Mouse (Mus musculus) heart, embryonic 15.5 days (tissue): Measurements from ENCODE around the gene Tnf. TPM values are rescaled to one million over a fixed set of nuclear protein-coding genes. Genes with fewer than 3 reads are reported as not detected.
"Not testable (repeated sequence)": the region's sequence is repeated elsewhere in the genome, so short reads cannot be mapped to it uniquely, and the experiment has no call there.

Source experiments
- ATAC-seq: fragments of 200-750 bp; cut with Nextera tagmentation; replicated peaks from 2 replicates; pipeline ENCODE4 v1.8.0; 2017; ENCODE audit warnings: low read depth, moderate TSS enrichment; ENCODE audit not compliant: insufficient number of reproducible peaks, insufficient read depth, low FRiP score
- H3K27ac ChIP-seq: fragments of 300-500 bp; sonication (generic); 2 replicates; pipeline ENCODE4 v1.5.1; 2015; ENCODE audit warnings: mild to moderate bottlenecking, inconsistent platforms
- H3K27me3 ChIP-seq: fragments of 300-500 bp; sonication (generic); 2 replicates; pipeline ENCODE4 v1.6.1; 2015; ENCODE audit warnings: inconsistent platforms
- H3K36me3 ChIP-seq: fragments of 300-500 bp; sonication (generic); 2 replicates; pipeline ENCODE4 v1.6.1; 2015; ENCODE audit warnings: mild to moderate bottlenecking, inconsistent platforms
- H3K4me1 ChIP-seq: fragments of 300-500 bp; sonication (generic); replicated peaks from 2 replicates; pipeline ENCODE4 v1.6.1; 2015; ENCODE audit warnings: inconsistent platforms
- H3K4me2 ChIP-seq: fragments of 300-500 bp; sonication (generic); 2 replicates; pipeline ENCODE4 v1.6.1; 2015; ENCODE audit warnings: inconsistent platforms, mild to moderate bottlenecking, moderate library complexity
- H3K4me3 ChIP-seq: fragments of 300-500 bp; sonication (generic); 2 replicates; pipeline ENCODE4 v1.5.1; 2015; ENCODE audit warnings: mild to moderate bottlenecking, inconsistent platforms
- H3K9ac ChIP-seq: fragments of 300-500 bp; sonication (generic); 2 replicates; pipeline ENCODE4 v1.6.1; 2015; ENCODE audit warnings: mild to moderate bottlenecking, inconsistent platforms
- H3K9me3 ChIP-seq: fragments of 300-500 bp; sonication (generic); replicated peaks from 2 replicates; pipeline ENCODE4 v1.6.1; 2016; ENCODE audit warnings: inconsistent platforms
- WGBS: fragments of 180-500 bp; shearing (Covaris S2); methylation state at CpG from one replicate; pipeline ENCODE4 v1.1.7; 2015; ENCODE audit warnings: mixed read lengths; 5-methylcytosine and 5-hydroxymethylcytosine counted together
- polyA plus RNA-seq: library from polyadenylated mRNA; unstranded; fragments of >200 nt; fragmentation: Nextera tagmentation; extraction: Ambion mirVana; gene quantifications from 2 replicates; pipeline ENCODE4 v1.2.1, GENCODE M21; 2015

The Tnf gene
- polyA plus RNA-seq, 1 experiment from 2014 or later, result not detected

- Histone ChIP-seq H3K4me1 (peaks cover 46% of the 10 kb centered on the region), H3K9me3 (no peaks in the 10 kb centered on the region), H3K27ac (peak within 1 kb of the TSS; percentile 98), H3K9ac (peak within 1 kb of the TSS; percentile 93), H3K4me2 (peak within 1 kb of the TSS; percentile 79), H3K4me3 (peak within 1 kb of the TSS; percentile 81), H3K27me3 (no peaks in the 10 kb centered on the region), H3K36me3 (peaks cover 33% of the 10 kb centered on the region)
- WGBS, result under 1% methylated on average over 68 of the region's 69 CpGs
- ATAC-seq, result peak; percentile 89
These were observed 39.7 kb upstream of the Tnf start, which contains the start of gene Ddx39b for GRCm38 (mm10) chr17:35241305-35242014. Gene Ddx39b (plus strand): TSS chr17:35241746.

GRCm38 (mm10) chr17:35240384-35241304 is 38.8 kb upstream of the Tnf start:
- Histone ChIP-seq H3K27ac (peak overlapping the region; percentile 98), H3K36me3 (peaks cover 25% of the 10 kb centered on the region), H3K4me3 (peak overlapping the region; percentile 81), H3K9me3 (no peaks in the 10 kb centered on the region), H3K4me1 (peaks cover 38% of the 10 kb centered on the region), H3K9ac (peak overlapping the region; percentile 93), H3K4me2 (peak overlapping the region; percentile 79), H3K27me3 (no peaks in the 10 kb centered on the region)
- 31% methylated on average over 12 of the region's 12 CpGs for WGBS
- ATAC-seq, result no peak

- Histone ChIP-seq H3K9ac (no peak overlapping the region), H3K27ac (peak overlapping the region; percentile 98; the same call in 1 of the 2 replicates)
- ATAC-seq, result no peak
These were observed 37.9 kb upstream of the Tnf start for GRCm38 (mm10) chr17:35239700-35240099.

GRCm38 (mm10) chr17:35237504-35237903 is 35.7 kb upstream of the Tnf start:
- Histone ChIP-seq H3K36me3 (peaks cover 2% of the 10 kb centered on the region; the same call in 1 of the 2 replicates), H3K27ac (no peak overlapping the region), H3K27me3 (no peaks in the 10 kb centered on the region), H3K4me1 (peaks cover 34% of the 10 kb centered on the region), H3K4me3 (no peak overlapping the region), H3K9me3 (no peaks in the 10 kb centered on the region), H3K4me2 (no peak overlapping the region), H3K9ac (no peak overlapping the region)
- no peak for ATAC-seq
- 81% methylated on average over 12 of the region's 12 CpGs for WGBS

More at GRCm38 (mm10) chr17:35239700-35240099, 37.9 kb upstream of the Tnf start:
- H3K4me3 ChIP-seq, result no peak overlapping the region
- no peaks in the 10 kb centered on the region for H3K9me3 ChIP-seq
- H3K36me3 ChIP-seq, result peaks cover 15% of the 10 kb centered on the region
- 77% methylated on average over 5 of the region's 5 CpGs for WGBS
- H3K4me1 ChIP-seq, result peaks cover 31% of the 10 kb centered on the region
- H3K27me3 ChIP-seq, result no peaks in the 10 kb centered on the region
- H3K4me2 ChIP-seq, result no peak overlapping the region

- Histone ChIP-seq H3K27me3 (no peaks in the 10 kb centered on the region), H3K4me2 (no peak overlapping the region), H3K27ac (no peak overlapping the region), H3K4me3 (no peak overlapping the region), H3K9ac (no peak overlapping the region), H3K4me1 (peaks cover 39% of the 10 kb centered on the region), H3K9me3 (no peaks in the 10 kb centered on the region), H3K36me3 (peaks cover 2% of the 10 kb centered on the region; the same call in 1 of the 2 replicates)
- 71% methylated on average over 9 of the region's 9 CpGs for WGBS
- ATAC-seq, result no peak
These were observed 35.2 kb upstream of the Tnf start for GRCm38 (mm10) chr17:35236996-35237395.

- Histone ChIP-seq H3K27ac (peak overlapping the region; percentile 96), H3K4me3 (peak overlapping the region; percentile 63), H3K4me2 (peak overlapping the region; percentile 90), H3K9me3 (no peaks in the 10 kb centered on the region), H3K27me3 (no peaks in the 10 kb centered on the region), H3K36me3 (peaks cover 2% of the 10 kb centered on the region; the same call in 1 of the 2 replicates), H3K9ac (peak overlapping the region; percentile 75), H3K4me1 (peaks cover 43% of the 10 kb centered on the region)
- under 1% methylated on average over 18 of the region's 18 CpGs for WGBS
- peak; percentile 59 for ATAC-seq
These were observed 34.6 kb upstream of the Tnf start for GRCm38 (mm10) chr17:35236390-35236746.

- H3K27me3 ChIP-seq, result no peaks in the 10 kb centered on the region
- ATAC-seq, result peak; percentile 85
- H3K9me3 ChIP-seq, result no peaks in the 10 kb centered on the region
- peaks cover 39% of the 10 kb centered on the region for H3K4me1 ChIP-seq
- H3K4me3 ChIP-seq, result peak within 1 kb of the TSS; percentile 63
- WGBS, result under 1% methylated on average over 35 of the region's 35 CpGs
- H3K9ac ChIP-seq, result peak within 1 kb of the TSS; percentile 75
- peak within 1 kb of the TSS; percentile 96 for H3K27ac ChIP-seq
- peaks cover 8% of the 10 kb centered on the region; the same call in 1 of the 2 replicates for H3K36me3 ChIP-seq
- H3K4me2 ChIP-seq, result peak within 1 kb of the TSS; percentile 90
These were observed 34.0 kb upstream of the Tnf start, which contains the start of gene Nfkbil1 for GRCm38 (mm10) chr17:35235614-35236389. Gene Nfkbil1 (minus strand): TSS chr17:35235792.

GRCm38 (mm10) chr17:35234903-35235302 is 33.1 kb upstream of the Tnf start:
- Histone ChIP-seq H3K9me3 (no peaks in the 10 kb centered on the region), H3K9ac (peak overlapping the region; percentile 75), H3K27ac (peak overlapping the region; percentile 96), H3K4me3 (peak overlapping the region; percentile 63), H3K4me1 (peaks cover 34% of the 10 kb centered on the region), H3K4me2 (peak overlapping the region; percentile 90), H3K36me3 (peaks cover 11% of the 10 kb centered on the region; the same call in 1 of the 2 replicates), H3K27me3 (no peaks in the 10 kb centered on the region)
- no peak for ATAC-seq
- WGBS, result 2% methylated on average over 31 of the region's 31 CpGs

GRCm38 (mm10) chr17:35234090-35234489 is 32.3 kb upstream of the Tnf start:
- Histone ChIP-seq H3K4me2 (peak overlapping the region; percentile 90), H3K36me3 (peaks cover 19% of the 10 kb centered on the region), H3K4me3 (peak overlapping the region; percentile 63), H3K27ac (peak overlapping the region; percentile 96), H3K4me1 (peaks cover 34% of the 10 kb centered on the region)
- 80% methylated on average over 7 of the region's 7 CpGs for WGBS
- not testable (repeated sequence) for H3K9me3 ChIP-seq, H3K9ac ChIP-seq, ATAC-seq, H3K27me3 ChIP-seq

GRCm38 (mm10) chr17:35233114-35233980 is 31.5 kb upstream of the Tnf start, which contains the start of gene Atp6v1g2:
Gene Atp6v1g2 (plus strand): TSS chr17:35233660.
- no peaks in the 10 kb centered on the region for H3K9me3 ChIP-seq
- ATAC-seq, result no peak
- WGBS, result 48% methylated on average over 18 of the region's 18 CpGs
- peak within 1 kb of the TSS; percentile 96 for H3K27ac ChIP-seq
- peak within 1 kb of the TSS; percentile 90 for H3K4me2 ChIP-seq
- peaks cover 24% of the 10 kb centered on the region for H3K36me3 ChIP-seq
- H3K4me3 ChIP-seq, result peak within 1 kb of the TSS; percentile 63
- H3K27me3 ChIP-seq, result no peaks in the 10 kb centered on the region
- H3K9ac ChIP-seq, result no peak within 1 kb of the TSS; the same call in 1 of the 2 replicates
- peaks cover 34% of the 10 kb centered on the region for H3K4me1 ChIP-seq
